Mouse (Mus musculus): Measurements from ENCODE around the gene Gm5565.

GRCm38 (mm10) chr5:146190501-146191269, 30.3 kb upstream of the Gm5565 start:
- no peak for TF ChIP-seq POLR2A (IDR thresholded peaks at IDR 0.05; ENCODE audit: low read depth, low read length)
- TF ChIP-seq CTCF (IDR thresholded peaks at IDR 0.05; ENCODE audit: borderline replicate concordance, insufficient read depth, low read length), result no peak

Measured in embryonic fibroblast, embryonic 13.5 days (primary cell).